Mouse (Mus musculus) heart, embryonic 13.5 days (tissue): ENCODE measurements at regions not wholly inside any gene's neighbourhood (a gene's known extent, or its start where the extent isn't known, plus 50 kb on each side); places are given as distances from the start of the nearest gene placed in this dataset.
"Not testable (repeated sequence)": the region's sequence is repeated elsewhere in the genome, so short reads cannot be mapped to it uniquely, and the experiment has no call there.

ENCODE experiments used
- ATAC-seq: fragments of 200-750 bp; cut with Nextera tagmentation; 2 replicates; pipeline ENCODE4 v1.8.0; 2017; ENCODE audit warnings: moderate TSS enrichment; ENCODE audit not compliant: insufficient number of reproducible peaks, low FRiP score, low TSS enrichment; ENCODE audit errors: extremely low read depth
- H3K27ac ChIP-seq: fragments of 300-500 bp; sonication (generic); replicated peaks from 2 replicates; pipeline ENCODE4 v1.5.1; 2015; ENCODE audit warnings: moderate library complexity, mild to moderate bottlenecking, inconsistent platforms
- H3K27me3 ChIP-seq: fragments of 300-500 bp; sonication (generic); replicated peaks from 2 replicates; pipeline ENCODE4 v1.6.1; 2015; ENCODE audit warnings: mild to moderate bottlenecking, inconsistent platforms
- H3K36me3 ChIP-seq: fragments of 300-500 bp; sonication (generic); 2 replicates; pipeline ENCODE4 v1.6.1; 2015; ENCODE audit warnings: mild to moderate bottlenecking, inconsistent platforms
- H3K4me1 ChIP-seq: fragments of 300-500 bp; sonication (generic); 2 replicates; pipeline ENCODE4 v1.6.1; 2015; ENCODE audit warnings: inconsistent platforms
- H3K4me2 ChIP-seq: fragments of 300-500 bp; sonication (generic); 2 replicates; pipeline ENCODE4 v1.6.1; 2015; ENCODE audit warnings: inconsistent platforms, mild to moderate bottlenecking, moderate library complexity
- H3K4me3 ChIP-seq: fragments of 300-500 bp; sonication (generic); 2 replicates; pipeline ENCODE4 v1.5.1; 2015; ENCODE audit warnings: moderate library complexity, mild to moderate bottlenecking, inconsistent platforms
- H3K9ac ChIP-seq: fragments of 300-500 bp; sonication (generic); 2 replicates; pipeline ENCODE4 v1.6.1; 2015; ENCODE audit warnings: inconsistent platforms, mild to moderate bottlenecking, moderate library complexity
- H3K9me3 ChIP-seq: fragments of 300-500 bp; sonication (generic); 2 replicates; pipeline ENCODE4 v1.6.1; 2016; ENCODE audit warnings: inconsistent platforms
- WGBS: fragments of 180-500 bp; shearing (Covaris S2); methylation state at CpG from one replicate; pipeline ENCODE4 v1.1.7; 2015; ENCODE audit warnings: mixed read lengths; 5-methylcytosine and 5-hydroxymethylcytosine counted together

DNA sequence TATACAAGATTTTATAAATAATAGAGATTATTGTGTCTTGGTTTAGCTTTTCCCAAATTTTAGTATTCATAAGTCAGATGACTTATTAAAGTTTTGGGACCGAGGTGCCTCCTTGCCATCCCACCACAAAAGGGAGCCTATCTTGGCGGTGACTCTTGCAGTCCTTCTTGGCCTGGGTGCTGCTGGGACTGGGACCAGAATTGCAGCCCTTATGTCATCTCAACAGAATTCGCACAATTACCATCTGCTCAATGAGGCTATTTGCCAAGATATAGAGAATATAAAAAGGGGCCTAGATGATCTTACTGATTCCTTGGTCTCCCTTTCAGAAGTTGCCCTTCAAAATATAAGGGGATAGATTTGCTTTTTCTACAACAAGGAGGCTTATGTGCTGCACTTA lies 53.0 kb upstream of the Alkbh8 start:
- H3K36me3 ChIP-seq, H3K9ac ChIP-seq, H3K4me2 ChIP-seq, ATAC-seq, H3K27ac ChIP-seq, H3K4me3 ChIP-seq, H3K4me1 ChIP-seq, H3K27me3 ChIP-seq: not testable (repeated sequence)
- peaks cover 16% of the 10 kb centered on the region for H3K9me3 ChIP-seq
- WGBS = 82% methylated on average over 3 of the region's 3 CpGs

- not testable (repeated sequence) for H3K9ac ChIP-seq, H3K4me2 ChIP-seq, H3K27ac ChIP-seq, ATAC-seq, H3K36me3 ChIP-seq, H3K4me1 ChIP-seq, H3K4me3 ChIP-seq, H3K27me3 ChIP-seq
- 76% methylated on average over 9 of the region's 9 CpGs for WGBS
- peaks cover 10% of the 10 kb centered on the region for H3K9me3 ChIP-seq
Observed at GRCm38 (mm10) chr9:3283381-3283780, 51.6 kb upstream of the Alkbh8 start.
